Mouse (Mus musculus): ENCODE measurements around the gene Ranbp9.

DNA sequence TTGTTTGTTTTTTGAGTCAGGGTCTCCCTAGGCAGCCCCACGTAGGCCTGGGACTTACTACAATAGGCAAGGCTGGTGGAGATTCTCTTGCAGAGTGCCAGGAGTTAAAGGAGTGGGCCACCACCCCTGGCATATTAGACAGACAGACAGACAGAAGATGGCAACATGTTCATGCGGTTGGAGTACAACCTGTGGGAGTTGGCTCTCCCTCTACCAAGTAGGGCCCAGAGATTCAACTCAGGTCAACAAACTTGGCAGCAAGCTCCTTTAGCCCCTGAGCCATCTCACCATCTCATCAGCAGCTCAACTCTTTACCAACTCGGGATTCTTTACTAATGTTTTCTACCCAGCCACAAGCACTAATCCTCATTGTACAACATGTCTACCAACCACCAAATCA, 30.4 kb downstream of the Ranbp9 start:
- TF ChIP-seq POLR2AphosphoS5 (IDR thresholded peaks at IDR 0.05; ENCODE audit: insufficient replicate concordance, low read depth, low read length): no peak
- no peak for TF ChIP-seq CTCF (IDR thresholded peaks at IDR 0.05; ENCODE audit: low read depth, low read length)
- no peak for TF ChIP-seq GATA1 (IDR thresholded peaks at IDR 0.05; ENCODE audit: borderline replicate concordance, low read length)
- no peak for TF ChIP-seq TAL1 (conservative IDR thresholded peaks at IDR 0.05; ENCODE audit: low read depth, low read length)

All from G1E (cell line).